Mouse (Mus musculus) hindbrain, embryonic 12.5 days (tissue): ENCODE measurements around the gene Egfl8. TPM values are rescaled to one million over a fixed set of nuclear protein-coding genes. Genes with fewer than 3 reads are reported as not detected.
A peak's percentile ranks its signal among the peaks of the same experiment; 100 is the strongest.

Experiments
- ATAC-seq: fragments of 200-750 bp; cut with Nextera tagmentation; 2 replicates; pipeline ENCODE4 v1.8.0; 2017; ENCODE audit warnings: moderate TSS enrichment; ENCODE audit not compliant: low FRiP score
- H3K27ac ChIP-seq: fragments of 300-500 bp; sonication (generic); 2 replicates; pipeline ENCODE4 v1.5.1; 2016; ENCODE audit warnings: mild to moderate bottlenecking
- H3K27me3 ChIP-seq: fragments of 300-500 bp; sonication (generic); 2 replicates; pipeline ENCODE4 v1.6.1; 2016; ENCODE audit warnings: mild to moderate bottlenecking
- H3K36me3 ChIP-seq: fragments of 300-500 bp; sonication (generic); 2 replicates; pipeline ENCODE4 v1.6.1; 2016; ENCODE audit warnings: mild to moderate bottlenecking
- H3K4me1 ChIP-seq: fragments of 300-500 bp; sonication (generic); 2 replicates; pipeline ENCODE4 v1.6.1; 2016
- H3K4me2 ChIP-seq: fragments of 300-500 bp; sonication (generic); replicated peaks from 2 replicates; pipeline ENCODE4 v1.6.1; 2016; ENCODE audit warnings: mild to moderate bottlenecking
- H3K4me3 ChIP-seq: fragments of 300-500 bp; sonication (generic); 2 replicates; pipeline ENCODE4 v1.5.1; 2016; ENCODE audit warnings: mild to moderate bottlenecking
- H3K9ac ChIP-seq: fragments of 300-500 bp; sonication (generic); 2 replicates; pipeline ENCODE4 v1.6.1; 2016; ENCODE audit warnings: mild to moderate bottlenecking, moderate library complexity
- H3K9me3 ChIP-seq: fragments of 300-500 bp; sonication (generic); replicated peaks from 2 replicates; pipeline ENCODE4 v1.6.1; 2016; ENCODE audit warnings: mild to moderate bottlenecking
- WGBS: fragments of 180-500 bp; shearing (Covaris S2); methylation state at CpG from one replicate; pipeline ENCODE4 v1.1.7; 2016; 5-methylcytosine and 5-hydroxymethylcytosine counted together
- polyA plus RNA-seq: library from polyadenylated mRNA; unstranded; fragments of >200 nt; fragmentation: Nextera tagmentation; extraction: Ambion mirVana; gene quantifications from 2 replicates; pipeline ENCODE4 v1.2.1, GENCODE M21; 2016

The Egfl8 gene
- polyA plus RNA-seq, 1 experiment from 2014 or later = 5.3 TPM

DNA sequence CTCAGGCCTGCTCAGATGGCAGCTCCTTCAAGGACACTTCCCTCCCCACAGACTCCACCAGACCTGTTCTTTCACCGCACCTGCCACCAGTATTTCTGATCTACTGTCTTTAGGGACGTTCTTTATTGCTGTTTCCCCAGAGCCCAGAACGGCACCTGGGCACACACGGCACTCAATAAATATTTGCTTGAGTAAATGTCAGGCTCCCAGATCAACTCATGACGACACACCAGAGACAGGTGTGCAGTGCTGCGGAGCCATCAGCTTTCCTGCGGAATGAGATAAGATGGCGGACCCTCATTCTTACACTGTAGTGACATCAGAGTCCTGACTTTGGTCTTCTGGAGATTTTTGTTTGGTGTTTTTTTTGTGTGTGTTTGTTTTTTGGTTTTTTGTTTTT is 5.2 kb upstream of the Egfl8 start:
- 92% methylated on average over 8 of the region's 8 CpGs for WGBS
- H3K4me3 ChIP-seq = no peak overlapping the region
- ATAC-seq = no peak
- H3K9ac ChIP-seq = no peak overlapping the region
- H3K27me3 ChIP-seq = no peaks in the 10 kb centered on the region
- no peak overlapping the region for H3K4me2 ChIP-seq
- H3K9me3 ChIP-seq = no peaks in the 10 kb centered on the region
- H3K4me1 ChIP-seq = peaks cover 7% of the 10 kb centered on the region
- peaks cover 36% of the 10 kb centered on the region for H3K36me3 ChIP-seq
- no peak overlapping the region for H3K27ac ChIP-seq

DNA sequence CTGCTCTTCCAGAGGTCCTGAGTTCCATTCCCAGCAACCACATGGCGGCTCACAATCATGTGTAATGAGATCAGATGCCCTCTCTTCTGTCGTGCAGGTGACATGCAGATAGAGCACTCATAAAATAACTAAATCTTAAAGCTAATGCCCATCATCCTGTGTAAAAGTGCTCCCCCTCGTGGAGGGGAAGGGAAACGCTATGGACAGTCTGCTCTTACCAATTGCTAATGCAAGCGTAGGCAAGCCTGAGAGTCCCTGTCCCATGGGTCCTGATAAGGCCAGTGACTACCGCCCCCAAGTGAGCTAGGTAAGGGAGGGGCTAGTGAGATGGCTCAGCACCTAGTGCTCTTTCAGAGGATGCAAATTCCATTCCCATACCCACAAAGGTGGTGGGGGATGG is 3.2 kb upstream of the Egfl8 start:
- no peak overlapping the region for H3K9ac ChIP-seq
- H3K9me3 ChIP-seq = no peaks in the 10 kb centered on the region
- H3K4me2 ChIP-seq = no peak overlapping the region
- no peaks in the 10 kb centered on the region for H3K27me3 ChIP-seq
- H3K4me1 ChIP-seq = peaks cover 6% of the 10 kb centered on the region; the same call in 1 of the 2 replicates
- peaks cover 55% of the 10 kb centered on the region for H3K36me3 ChIP-seq
- WGBS = 17% methylated on average over 6 of the region's 6 CpGs
- H3K27ac ChIP-seq = no peak overlapping the region
- ATAC-seq = no peak
- H3K4me3 ChIP-seq = no peak overlapping the region

DNA sequence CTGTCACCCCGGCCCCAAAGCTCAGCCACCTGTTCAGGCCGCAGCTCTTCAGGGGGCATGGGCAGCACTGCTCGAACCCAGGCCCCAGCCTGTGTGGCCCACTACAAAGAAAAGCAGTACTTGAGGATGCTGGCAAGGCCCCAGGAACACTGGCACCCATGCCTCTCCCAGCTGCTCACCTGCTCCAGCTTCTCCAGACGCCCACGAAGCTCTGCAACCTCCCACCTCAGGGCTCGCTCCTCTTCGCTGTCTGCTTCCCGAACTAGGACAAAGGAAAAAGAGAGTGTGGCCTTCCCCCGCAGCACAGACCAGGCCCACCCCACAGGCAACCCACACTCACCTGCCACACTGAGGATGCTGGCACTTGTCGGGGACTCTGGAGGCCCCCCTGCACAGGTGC is 1.9 kb downstream of the Egfl8 start:
- no peak overlapping the region for H3K27ac ChIP-seq
- 85% methylated on average over 10 of the region's 10 CpGs for WGBS
- no peaks in the 10 kb centered on the region for H3K27me3 ChIP-seq
- peaks cover 61% of the 10 kb centered on the region for H3K36me3 ChIP-seq
- H3K4me3 ChIP-seq = no peak overlapping the region
- peak overlapping the region; percentile 19; the same call in 1 of the 2 replicates for H3K9ac ChIP-seq
- no peak overlapping the region for H3K4me2 ChIP-seq
- no peak for ATAC-seq
- no peaks in the 10 kb centered on the region for H3K9me3 ChIP-seq
- H3K4me1 ChIP-seq = peaks cover 8% of the 10 kb centered on the region

DNA sequence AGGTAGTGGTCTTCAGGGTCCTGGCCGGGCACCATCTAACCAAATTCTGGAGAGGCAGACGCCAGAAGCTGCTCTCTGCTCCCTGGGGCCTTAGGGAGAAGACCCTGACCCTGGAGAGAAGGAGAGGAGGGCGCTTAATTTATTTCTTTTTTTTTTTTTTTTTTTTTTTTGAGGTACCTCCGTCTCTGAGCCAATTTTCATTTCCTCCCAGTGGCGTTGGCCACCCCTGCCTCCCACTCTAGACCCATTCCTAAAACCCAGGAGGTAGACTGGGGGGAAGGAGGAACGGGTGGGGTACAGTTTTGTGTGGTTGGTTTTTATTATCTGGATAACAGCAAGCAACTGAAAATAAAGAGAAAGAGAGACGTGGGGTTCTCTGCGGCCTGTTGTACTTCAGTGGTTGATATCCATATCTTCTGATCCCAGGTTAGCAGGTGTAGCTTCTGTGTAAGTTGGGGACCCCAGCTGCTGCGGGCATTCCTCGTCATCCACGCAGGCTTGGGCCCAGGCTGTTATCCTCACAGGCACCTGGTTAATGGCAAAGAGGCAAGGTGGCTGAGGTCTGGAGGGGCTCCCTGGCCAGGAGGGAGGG is 2.6 kb downstream of the Egfl8 start:
- 86% methylated on average over 11 of the region's 11 CpGs for WGBS
- no peak overlapping the region for H3K4me2 ChIP-seq

DNA sequence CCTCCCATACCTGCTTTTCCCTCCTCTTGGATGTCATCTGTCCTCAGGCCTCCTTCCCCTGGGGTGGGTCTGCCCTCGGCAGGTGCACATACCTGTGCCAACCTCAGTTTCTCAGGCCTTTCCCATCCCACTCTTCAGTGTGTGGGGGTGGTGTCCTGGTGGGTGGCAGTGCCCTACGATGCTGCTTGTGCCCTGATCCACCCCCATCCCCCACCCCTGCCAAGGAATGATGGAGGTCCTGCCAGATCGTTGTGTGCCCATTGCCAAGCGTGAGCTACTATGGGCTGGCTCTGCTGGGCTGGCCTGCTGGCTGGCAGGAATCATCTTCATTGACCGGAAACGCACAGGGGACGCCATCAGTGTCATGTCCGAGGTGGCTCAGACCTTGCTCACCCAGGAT is 4.7 kb downstream of the Egfl8 start:
- Histone ChIP-seq H3K36me3 (peaks cover 55% of the 10 kb centered on the region), H3K27ac (no peak overlapping the region), H3K9me3 (no peaks in the 10 kb centered on the region), H3K4me2 (no peak overlapping the region), H3K27me3 (no peaks in the 10 kb centered on the region), H3K9ac (no peak overlapping the region), H3K4me3 (no peak overlapping the region), H3K4me1 (peaks cover 28% of the 10 kb centered on the region)
- no peak for ATAC-seq
- WGBS = 94% methylated on average over 8 of the region's 8 CpGs

More for the DNA sequence above, 2.6 kb downstream of the Egfl8 start:
- no peak overlapping the region for H3K4me3 ChIP-seq
- no peaks in the 10 kb centered on the region for H3K27me3 ChIP-seq
- no peak overlapping the region for H3K27ac ChIP-seq
- H3K9ac ChIP-seq = no peak overlapping the region
- H3K4me1 ChIP-seq = peaks cover 15% of the 10 kb centered on the region
- H3K9me3 ChIP-seq = no peaks in the 10 kb centered on the region
- ATAC-seq = no peak
- peaks cover 61% of the 10 kb centered on the region for H3K36me3 ChIP-seq

GRCm38 (mm10) chr17:34607997-34608396 is 7.8 kb downstream of the Egfl8 start:
- WGBS = 92% methylated on average over 7 of the region's 7 CpGs
- Histone ChIP-seq H3K4me2 (no peak overlapping the region), H3K9me3 (no peaks in the 10 kb centered on the region), H3K4me3 (no peak overlapping the region), H3K27me3 (no peaks in the 10 kb centered on the region), H3K9ac (0 out of 2 replicates have a peak overlapping the region, but pooled peaks have one; percentile 27), H3K36me3 (peaks cover 27% of the 10 kb centered on the region), H3K27ac (no peak overlapping the region), H3K4me1 (peaks cover 35% of the 10 kb centered on the region)
- ATAC-seq = no peak

DNA sequence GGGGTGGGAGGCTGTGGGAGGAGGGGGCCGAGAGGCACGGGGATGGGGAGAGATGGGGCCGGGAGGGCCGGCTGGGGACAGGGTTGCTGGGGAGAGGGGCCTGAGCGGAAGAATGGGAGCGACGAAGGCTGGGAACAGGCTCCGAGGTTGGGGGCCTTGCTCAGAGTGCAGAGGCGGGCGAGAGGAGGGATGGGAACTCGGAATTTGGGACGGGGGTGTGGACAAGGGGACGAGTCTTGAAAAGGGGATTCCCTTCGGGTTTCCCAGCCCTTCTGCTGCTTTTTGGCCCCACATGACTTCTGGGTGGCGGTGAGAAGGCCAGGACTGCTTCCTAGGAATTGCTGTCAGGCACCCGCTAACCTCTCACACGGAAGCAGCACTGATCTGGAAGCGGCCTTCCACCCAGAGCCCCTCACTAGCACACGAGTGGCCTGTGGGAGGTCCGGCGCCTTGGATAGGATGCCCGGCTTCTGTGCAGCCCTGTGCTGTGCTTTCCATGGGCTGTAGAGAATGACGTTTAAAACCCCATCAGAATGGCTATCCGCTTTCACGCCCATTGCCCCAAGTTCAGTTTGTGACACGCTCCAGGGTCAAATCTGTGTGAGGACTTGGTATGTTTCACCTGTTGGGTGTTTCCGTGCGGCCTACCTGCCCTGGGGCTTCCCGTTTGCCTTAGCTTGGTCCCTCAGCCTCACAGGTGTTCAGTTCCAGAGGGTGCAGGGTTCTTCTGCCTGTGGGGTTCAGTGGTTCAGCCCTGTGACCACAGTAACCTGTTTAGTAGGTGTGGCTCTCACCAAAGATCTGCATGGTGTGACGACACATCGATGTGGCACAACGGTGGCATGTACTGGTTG is 9.4 kb downstream of the Egfl8 start:
- ATAC-seq = no peak

DNA sequence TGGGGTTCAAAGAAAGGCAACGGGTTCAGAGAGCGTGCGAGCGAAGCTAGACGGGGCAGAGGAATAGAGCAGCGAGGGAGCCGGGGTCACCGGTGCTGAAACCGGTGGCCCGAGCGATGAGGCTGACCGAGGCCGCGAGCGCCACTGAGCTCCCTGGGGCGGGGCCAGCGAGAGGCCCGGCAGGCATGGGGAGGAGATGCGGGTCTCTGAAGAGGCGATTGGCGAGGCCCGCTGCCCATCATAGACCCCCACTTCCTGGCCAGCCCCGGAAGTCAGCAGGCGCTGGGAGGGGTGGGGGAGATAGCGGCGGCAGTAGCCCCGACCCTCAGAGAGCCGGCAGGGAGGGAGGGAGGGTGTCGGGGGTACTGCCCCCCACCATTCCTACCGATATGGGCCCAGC is 10.2 kb downstream of the Egfl8 start:
- WGBS = 0% methylated on average over 24 of the region's 30 CpGs
- Histone ChIP-seq H3K27ac (peak overlapping the region; percentile 94), H3K4me3 (peak overlapping the region; percentile 96), H3K9ac (peak overlapping the region; percentile 100), H3K4me1 (peaks cover 47% of the 10 kb centered on the region), H3K4me2 (peak overlapping the region; percentile 98), H3K9me3 (no peaks in the 10 kb centered on the region), H3K36me3 (peaks cover 12% of the 10 kb centered on the region), H3K27me3 (no peaks in the 10 kb centered on the region)
- peak; percentile 42 for ATAC-seq

More for the DNA sequence above, 9.4 kb downstream of the Egfl8 start:
- H3K36me3 ChIP-seq = peaks cover 17% of the 10 kb centered on the region
- peaks cover 47% of the 10 kb centered on the region for H3K4me1 ChIP-seq
- H3K9me3 ChIP-seq = no peaks in the 10 kb centered on the region
- H3K27me3 ChIP-seq = no peaks in the 10 kb centered on the region
- peak overlapping the region; percentile 98 for H3K4me2 ChIP-seq
- 18% methylated on average over 32 of the region's 32 CpGs for WGBS
- H3K9ac ChIP-seq = peak overlapping the region; percentile 100
- H3K4me3 ChIP-seq = peak overlapping the region; percentile 96
- H3K27ac ChIP-seq = peak overlapping the region; percentile 94

DNA sequence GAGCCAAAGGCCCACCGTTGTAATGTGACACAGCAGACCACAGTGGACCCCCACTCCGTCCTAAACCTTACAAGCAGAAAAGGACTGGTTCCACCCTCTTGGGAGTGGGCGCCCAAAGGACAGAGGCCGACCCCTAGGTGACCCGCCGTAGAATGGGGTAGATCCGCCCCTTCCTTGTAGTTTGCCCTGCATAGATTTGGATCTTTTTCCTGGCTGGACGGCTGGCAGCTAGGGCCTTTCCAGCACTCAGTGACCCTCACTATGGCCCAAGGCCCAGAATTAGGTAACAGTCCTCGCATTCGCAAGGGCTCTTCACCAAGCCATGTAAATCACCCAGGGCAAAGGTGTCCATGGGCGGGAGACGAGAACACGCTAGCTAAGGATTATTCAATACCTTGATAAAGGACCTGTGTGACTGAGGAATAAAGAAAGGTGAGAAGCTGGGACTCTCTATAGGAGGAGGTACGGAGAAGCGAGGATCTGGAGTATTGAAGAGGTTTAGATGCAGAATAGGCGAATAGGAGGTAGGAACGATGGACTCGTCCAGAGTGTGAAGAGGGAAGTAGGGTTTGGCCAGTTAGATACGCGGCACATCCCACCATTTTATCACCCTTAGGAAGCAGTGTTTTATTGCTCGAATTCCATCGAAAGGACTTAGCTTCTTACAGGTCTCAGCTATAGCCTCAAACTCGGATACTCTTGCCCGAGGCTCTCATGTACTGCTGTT is 11.1 kb downstream of the Egfl8 start:
- Histone ChIP-seq H3K9me3 (no peaks in the 10 kb centered on the region), H3K4me1 (peaks cover 47% of the 10 kb centered on the region), H3K27ac (peak overlapping the region; percentile 94), H3K9ac (peak overlapping the region; percentile 100), H3K4me3 (peak overlapping the region; percentile 96), H3K4me2 (peak overlapping the region; percentile 98), H3K27me3 (no peaks in the 10 kb centered on the region), H3K36me3 (peaks cover 18% of the 10 kb centered on the region)
- ATAC-seq = no peak
- 20% methylated on average over 24 of the region's 24 CpGs for WGBS

GRCm38 (mm10) chr17:34604061-34604508 is 11.7 kb downstream of the Egfl8 start, which contains the start of gene Agpat1:
Agpat1 (plus strand) TSS chr17:34604262.
- peaks cover 47% of the 10 kb centered on the region for H3K4me1 ChIP-seq
- H3K27me3 ChIP-seq = no peaks in the 10 kb centered on the region
- 0% methylated on average over 35 of the region's 35 CpGs for WGBS
- no peaks in the 10 kb centered on the region for H3K9me3 ChIP-seq
- peak within 1 kb of the TSS; percentile 98 for H3K4me2 ChIP-seq
- peak within 1 kb of the TSS; percentile 94 for H3K27ac ChIP-seq
- peak; percentile 89 for ATAC-seq
- peak within 1 kb of the TSS; percentile 100 for H3K9ac ChIP-seq
- peaks cover 18% of the 10 kb centered on the region for H3K36me3 ChIP-seq
- H3K4me3 ChIP-seq = peak within 1 kb of the TSS; percentile 96

DNA sequence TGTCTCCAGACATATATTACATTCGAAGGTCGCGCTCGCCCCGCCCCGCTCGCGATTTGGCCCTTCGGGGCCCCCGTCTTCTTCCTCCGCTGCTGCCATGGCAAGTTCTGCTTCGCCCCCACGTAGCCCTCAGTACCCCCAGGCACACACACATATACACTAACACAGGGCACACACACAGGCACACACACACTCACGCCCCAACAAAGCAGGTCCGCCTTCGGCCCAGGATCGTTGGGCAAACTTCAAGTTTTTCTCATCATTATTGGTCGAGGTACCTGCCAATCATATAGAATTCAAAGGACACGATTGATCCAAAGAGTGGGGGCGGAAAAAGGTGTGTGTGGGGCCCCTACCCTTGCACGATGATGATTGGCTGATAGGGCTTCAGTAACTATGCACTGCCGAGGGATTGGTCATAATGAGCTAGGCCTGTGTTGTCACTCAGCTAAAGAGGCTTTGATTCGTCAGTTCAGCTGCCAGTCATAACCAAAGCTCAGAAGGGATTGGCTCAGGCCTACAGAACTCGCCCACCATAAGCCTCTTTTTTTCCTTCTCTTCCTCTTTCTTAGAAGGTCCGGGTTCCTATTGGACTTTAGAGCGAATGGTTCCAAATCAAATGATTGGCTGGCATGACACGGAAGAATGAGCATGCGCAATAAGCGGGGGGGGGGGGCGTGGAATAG is 12.3 kb downstream of the Egfl8 start, which contains the start of gene Rnf5:
Gene Rnf5, minus strand, starts transcription at position 316 of the 686 bp plus-strand sequence.
- Histone ChIP-seq H3K4me1 (peaks cover 42% of the 10 kb centered on the region), H3K4me2 (peak within 1 kb of the TSS; percentile 98), H3K4me3 (peak within 1 kb of the TSS; percentile 96), H3K9ac (peak within 1 kb of the TSS; percentile 100), H3K27ac (peak within 1 kb of the TSS; percentile 94), H3K36me3 (peaks cover 18% of the 10 kb centered on the region), H3K9me3 (no peaks in the 10 kb centered on the region), H3K27me3 (no peaks in the 10 kb centered on the region)
- peak; percentile 95 for ATAC-seq
- WGBS = under 1% methylated on average over 30 of the region's 30 CpGs
